Mouse (Mus musculus): ENCODE measurements around the gene Maz. TPM values are rescaled to one million over a fixed set of nuclear protein-coding genes. Genes with fewer than 3 reads are reported as not detected.

The Maz gene
- polyA plus RNA-seq, 1 experiment from 2014 or later = 69.4 TPM

Other genes starting within 250 kb of the Maz start
- 0.25 and 0.79 TPM in 2 replicates for gene Tbx6, start 245.6 kb downstream of the Maz start, polyA plus RNA-seq (2014; fragmentation: Nextera tagmentation; extraction: Ambion mirVana)
- gene Ppp4c, start 234.5 kb downstream of the Maz start, polyA plus RNA-seq (2014; fragmentation: Nextera tagmentation; extraction: Ambion mirVana) = 313 and 330 TPM in 2 replicates
- 14.6 and 16.3 TPM in 2 replicates for gene Fam57b, start 229.4 kb downstream of the Maz start, polyA plus RNA-seq (2014; fragmentation: Nextera tagmentation; extraction: Ambion mirVana)
- gene 4930451I11Rik, start 195.4 kb downstream of the Maz start, polyA plus RNA-seq (2014; fragmentation: Nextera tagmentation; extraction: Ambion mirVana) = not detected in 2 replicates
- gene Doc2a, start 179.6 kb downstream of the Maz start, polyA plus RNA-seq (2014; fragmentation: Nextera tagmentation; extraction: Ambion mirVana) = 3.4 and 3.7 TPM in 2 replicates
- 22.0 and 25.2 TPM in 2 replicates for gene Hirip3, start 165.1 kb downstream of the Maz start, polyA plus RNA-seq (2014; fragmentation: Nextera tagmentation; extraction: Ambion mirVana)
- 89.3 and 89.4 TPM in 2 replicates for gene Ino80e, start 164.7 kb downstream of the Maz start, polyA plus RNA-seq (2014; fragmentation: Nextera tagmentation; extraction: Ambion mirVana)
- gene Taok2, start 142.3 kb downstream of the Maz start, polyA plus RNA-seq (2014; fragmentation: Nextera tagmentation; extraction: Ambion mirVana) = 27.3 and 31.2 TPM in 2 replicates
- 25.3 and 28.6 TPM in 2 replicates for gene Tmem219, start 104.1 kb downstream of the Maz start, polyA plus RNA-seq (2014; fragmentation: Nextera tagmentation; extraction: Ambion mirVana)
- 30.1 and 33.5 TPM in 2 replicates for gene Kctd13, start 98.2 kb downstream of the Maz start, polyA plus RNA-seq (2014; fragmentation: Nextera tagmentation; extraction: Ambion mirVana)
- gene Asphd1, start 77.5 kb downstream of the Maz start, polyA plus RNA-seq (2014; fragmentation: Nextera tagmentation; extraction: Ambion mirVana) = 0.90 and 0.92 TPM in 2 replicates
- 13.2 and 14.2 TPM in 2 replicates for gene Sez6l2, start 76.5 kb downstream of the Maz start, polyA plus RNA-seq (2014; fragmentation: Nextera tagmentation; extraction: Ambion mirVana)
- 68.9 and 69.5 TPM in 2 replicates for gene Cdipt, start 51.1 kb downstream of the Maz start, polyA plus RNA-seq (2014; fragmentation: Nextera tagmentation; extraction: Ambion mirVana)
- 0.63 and 0.93 TPM in 2 replicates for gene Cdiptos, start 50.9 kb downstream of the Maz start, polyA plus RNA-seq (2014; fragmentation: Nextera tagmentation; extraction: Ambion mirVana)
- 3.4 and 3.5 TPM in 2 replicates for gene Mvp, start 12.4 kb downstream of the Maz start, polyA plus RNA-seq (2014; fragmentation: Nextera tagmentation; extraction: Ambion mirVana)
- gene Pagr1b, start 10.6 kb downstream of the Maz start, polyA plus RNA-seq (2014; fragmentation: Nextera tagmentation; extraction: Ambion mirVana) = not detected in 2 replicates
- 76.1 and 78.5 TPM in 2 replicates for gene Pagr1a, start 9.7 kb downstream of the Maz start, polyA plus RNA-seq (2014; fragmentation: Nextera tagmentation; extraction: Ambion mirVana)
- gene Gm42742, start 5.9 kb downstream of the Maz start, polyA plus RNA-seq (2014; fragmentation: Nextera tagmentation; extraction: Ambion mirVana) = 50.4 and 53.7 TPM in 2 replicates
- gene Prrt2, start 5.8 kb downstream of the Maz start, polyA plus RNA-seq (2014; fragmentation: Nextera tagmentation; extraction: Ambion mirVana) = 7.2 and 7.7 TPM in 2 replicates
- gene Kif22, start 15.4 kb upstream of the Maz start, polyA plus RNA-seq (2014; fragmentation: Nextera tagmentation; extraction: Ambion mirVana) = 142 and 146 TPM in 2 replicates
- not detected in 2 replicates for gene Zg16, start 60.3 kb upstream of the Maz start, polyA plus RNA-seq (2014; fragmentation: Nextera tagmentation; extraction: Ambion mirVana)
- gene AI467606, start 64.3 kb upstream of the Maz start, polyA plus RNA-seq (2014; fragmentation: Nextera tagmentation; extraction: Ambion mirVana) = 1.0 and 1.3 TPM in 2 replicates
- 1.7 and 2.0 TPM in 2 replicates for gene Qprt, start 95.2 kb upstream of the Maz start, polyA plus RNA-seq (2014; fragmentation: Nextera tagmentation; extraction: Ambion mirVana)
- gene Spn, start 110.8 kb upstream of the Maz start, polyA plus RNA-seq (2014; fragmentation: Nextera tagmentation; extraction: Ambion mirVana) = 0.07 and 0.08 TPM in 2 replicates
- gene Cd2bp2, start 169.0 kb upstream of the Maz start, polyA plus RNA-seq (2014; fragmentation: Nextera tagmentation; extraction: Ambion mirVana) = 64.7 and 76.2 TPM in 2 replicates
- 18.7 and 19.1 TPM in 2 replicates for gene Tbc1d10b, start 181.4 kb upstream of the Maz start, polyA plus RNA-seq (2014; fragmentation: Nextera tagmentation; extraction: Ambion mirVana)
- 24.1 and 26.5 TPM in 2 replicates for gene Mylpf, start 181.9 kb upstream of the Maz start, polyA plus RNA-seq (2014; fragmentation: Nextera tagmentation; extraction: Ambion mirVana)
- 26.5 and 29.7 TPM in 2 replicates for gene Zfp553, start 206.0 kb upstream of the Maz start, polyA plus RNA-seq (2014; fragmentation: Nextera tagmentation; extraction: Ambion mirVana)
- gene Sept1, start 206.1 kb upstream of the Maz start, polyA plus RNA-seq (2014; fragmentation: Nextera tagmentation; extraction: Ambion mirVana) = 23.7 and 30.0 TPM in 2 replicates
- 53.2 and 54.0 TPM in 2 replicates for gene Zfp771, start 217.2 kb upstream of the Maz start, polyA plus RNA-seq (2014; fragmentation: Nextera tagmentation; extraction: Ambion mirVana)
- gene Dctpp1, start 233.7 kb upstream of the Maz start, polyA plus RNA-seq (2014; fragmentation: Nextera tagmentation; extraction: Ambion mirVana) = 193 and 214 TPM in 2 replicates
- 80.8 and 86.6 TPM in 2 replicates for gene Sephs2, start 247.0 kb upstream of the Maz start, polyA plus RNA-seq (2014; fragmentation: Nextera tagmentation; extraction: Ambion mirVana)

All from hindbrain, embryonic 11.5 days (tissue).